Mouse (Mus musculus): Measurements from ENCODE around the gene Bms1. TPM values are rescaled to one million over a fixed set of nuclear protein-coding genes. Genes with fewer than 3 reads are reported as not detected.

Gene Bms1
- total RNA-seq, 2 experiments from 2014 or later: 27.6 to 28.2 TPM

DNA sequence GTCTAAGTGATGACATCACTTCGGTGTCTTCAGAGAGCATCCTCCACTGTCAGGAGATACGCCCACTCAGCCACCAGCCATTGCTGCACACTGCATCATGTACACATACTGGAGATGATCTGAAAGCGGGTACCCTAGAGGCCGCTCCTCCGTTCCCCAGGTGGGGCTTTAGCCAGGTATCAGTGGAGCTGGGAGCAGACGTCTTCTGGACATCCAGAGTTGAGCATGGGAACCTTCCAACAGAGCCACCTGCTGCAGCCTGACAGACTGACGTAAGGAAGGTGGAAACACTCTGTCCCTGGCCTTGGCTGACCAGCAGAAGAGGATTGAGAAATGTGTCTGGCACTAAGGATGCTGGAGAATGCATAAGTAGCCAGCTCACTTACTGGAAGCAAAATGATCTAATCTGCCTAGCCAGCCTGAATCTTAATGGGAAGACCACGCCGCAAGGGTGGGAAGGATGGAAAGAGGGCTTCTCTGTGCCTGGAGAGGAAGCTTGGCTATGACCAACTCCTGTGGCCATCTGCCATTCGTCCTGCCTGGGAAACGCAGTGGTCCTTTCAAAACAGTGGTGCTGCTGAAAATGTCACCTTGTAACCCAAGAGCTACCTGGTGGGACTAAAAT is 77.3 kb downstream of the Bms1 start:
- Histone ChIP-seq H3K4me3 (no peak overlapping the region), H3K27ac (no peak overlapping the region)
- no peak for TF ChIP-seq CTCF (conservative IDR thresholded peaks at IDR 0.05)
- no peak for DNase-seq (ENCODE audit: low spot score in 2 of 2)

DNA sequence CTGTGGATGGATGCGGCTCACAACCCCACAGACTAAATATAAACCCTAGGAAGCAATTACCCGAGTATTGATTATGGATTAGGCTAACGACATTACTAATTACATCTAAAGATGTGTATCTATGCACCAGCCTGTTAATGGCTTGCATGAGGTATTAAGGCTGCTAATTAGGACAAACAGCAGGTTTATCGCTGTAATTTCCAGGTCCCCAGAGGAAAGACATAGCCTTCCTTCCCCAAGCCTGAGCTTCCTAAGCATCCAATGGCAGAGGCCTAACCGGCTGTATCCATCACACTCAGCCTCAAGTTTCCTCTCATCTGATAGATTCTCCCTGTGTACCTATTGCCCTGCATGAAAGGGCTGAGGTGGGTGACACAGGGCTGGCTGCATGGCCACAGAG is 81.6 kb downstream of the Bms1 start:
- no peak for TF ChIP-seq CTCF (conservative IDR thresholded peaks at IDR 0.05)
- H3K27ac ChIP-seq: no peak overlapping the region
- no peak overlapping the region for H3K4me3 ChIP-seq
- DNase-seq (ENCODE audit: low spot score in 2 of 2): no peak

DNA sequence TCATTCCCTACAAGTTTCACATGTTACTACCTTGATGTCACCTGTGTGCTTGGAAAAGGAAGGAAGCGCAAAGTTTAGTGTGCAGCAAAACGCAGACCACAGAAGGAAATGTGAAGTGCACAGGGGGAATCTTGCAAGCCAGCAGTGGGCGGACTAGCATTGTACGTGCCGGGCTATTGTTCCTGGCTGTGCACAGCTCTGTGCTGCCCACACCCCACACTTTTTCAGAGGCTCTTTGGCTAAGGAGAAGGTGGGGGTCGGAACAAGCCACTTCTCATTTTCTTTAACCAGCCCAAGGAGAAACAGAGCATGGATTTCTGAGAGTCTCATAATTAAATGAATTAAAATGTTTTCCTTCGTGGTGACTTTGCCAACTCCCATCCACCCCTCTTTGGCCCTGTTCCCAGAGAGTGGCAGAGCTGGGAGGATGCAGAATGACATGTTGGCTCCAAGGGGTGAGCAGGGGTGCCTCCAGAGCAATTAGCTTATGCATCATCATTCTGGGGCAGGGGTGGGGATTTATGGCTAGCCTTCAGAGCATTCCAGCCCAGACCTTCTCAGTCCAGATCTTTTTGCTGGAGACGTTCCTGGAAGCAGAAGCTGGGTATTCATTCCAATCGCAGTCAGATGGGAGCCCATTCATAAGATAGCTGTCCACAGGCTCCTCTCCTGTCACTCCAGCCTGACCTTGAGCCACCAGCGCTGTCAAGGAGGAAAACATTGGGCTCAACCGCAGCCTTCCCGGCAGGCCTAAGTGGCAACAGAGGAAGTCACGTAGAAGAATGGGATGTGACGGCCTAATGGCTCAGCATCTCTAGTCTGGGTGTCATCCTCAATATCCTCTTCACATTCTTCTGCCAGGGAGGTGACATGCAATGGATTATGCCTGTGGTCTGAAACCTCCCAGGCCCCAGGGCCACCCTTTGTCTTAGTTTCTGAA is 82.5 kb downstream of the Bms1 start:
- TF ChIP-seq CTCF (conservative IDR thresholded peaks at IDR 0.05): no peak
- no peak overlapping the region for H3K27ac ChIP-seq
- H3K4me3 ChIP-seq: no peak overlapping the region
- no peak for DNase-seq (ENCODE audit: low spot score in 2 of 2)

DNA sequence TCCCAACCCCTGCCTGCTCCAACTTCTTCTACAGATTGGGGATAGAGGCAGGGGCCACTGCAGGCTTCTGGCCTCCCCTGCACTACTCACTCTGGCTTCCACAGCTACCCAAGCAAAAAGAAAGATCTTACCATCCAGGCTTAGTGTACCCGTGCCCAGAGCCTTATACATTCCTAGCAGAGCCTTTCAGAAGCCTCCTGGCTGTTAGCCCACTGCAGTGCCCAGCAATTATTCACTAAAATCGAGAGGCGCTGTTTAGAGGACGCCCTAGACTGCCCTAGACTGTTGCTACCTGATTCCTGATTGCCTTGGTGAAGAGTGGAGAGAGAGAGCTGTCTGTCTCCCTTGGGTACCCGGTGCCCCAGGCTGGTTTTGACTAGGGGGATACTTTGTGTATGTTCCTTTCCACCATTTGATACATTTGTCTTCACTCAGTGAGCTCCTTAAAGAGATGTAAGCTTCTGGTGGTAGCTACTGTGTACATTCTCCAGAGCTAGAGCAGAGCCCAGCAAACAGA is 83.3 kb downstream of the Bms1 start:
- H3K4me3 ChIP-seq: no peak overlapping the region
- no peak for TF ChIP-seq CTCF (conservative IDR thresholded peaks at IDR 0.05)

DNA sequence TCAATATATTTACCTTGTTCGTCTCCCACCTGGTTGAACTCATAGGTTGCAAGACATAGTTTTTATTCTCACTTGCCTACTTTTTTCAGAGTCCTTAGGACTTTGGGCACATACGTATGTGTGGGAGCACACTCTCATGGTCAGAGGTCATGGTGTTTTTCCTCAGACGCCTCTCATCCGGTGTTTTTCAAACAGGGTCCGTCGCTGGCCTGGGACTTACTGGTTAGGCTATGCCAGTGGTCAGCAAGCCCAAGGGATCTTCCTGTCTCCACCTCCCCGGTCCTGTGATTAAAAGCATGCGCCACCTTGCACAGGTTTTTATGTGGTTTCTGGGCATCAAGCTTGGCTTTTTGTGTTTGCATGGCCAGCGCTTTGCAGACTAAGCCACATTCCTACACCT is 85.4 kb downstream of the Bms1 start:
- no peak for TF ChIP-seq CTCF (conservative IDR thresholded peaks at IDR 0.05)
- DNase-seq (ENCODE audit: low spot score in 2 of 2): no peak
- H3K4me3 ChIP-seq: no peak overlapping the region
- H3K27ac ChIP-seq: no peak overlapping the region

More for the DNA sequence above, 83.3 kb downstream of the Bms1 start:
- DNase-seq (ENCODE audit: low spot score in 2 of 2): no peak
- H3K27ac ChIP-seq: no peak overlapping the region

Small RNA genes within 50 kb of the gene (microRNA-seq; reads per million reads assigned to microRNA genes)
- gene Gm25953: 0 reads per million in 2 experiments

Other genes starting within 250 kb of the Bms1 start
- 1 to 10 TPM; 2.6 to 3.1 TPM for gene Ret, start 221.8 kb downstream of the Bms1 start, total RNA-seq (2021)
- gene Zfp248, start 36.1 kb upstream of the Bms1 start, total RNA-seq (2021): 10 to 100 TPM; 13.4 to 13.5 TPM
- 10 to 100 TPM; 16.5 to 17.4 TPM for gene Zfp9, start 59.8 kb upstream of the Bms1 start, total RNA-seq (2021)
- gene Ankrd26, start 142.8 kb upstream of the Bms1 start, total RNA-seq (2021): 1 to 10 TPM; 8.2 to 9.5 TPM

Measured in layer of hippocampus, adult 2 months (tissue).